In the genomic region with DNA sequence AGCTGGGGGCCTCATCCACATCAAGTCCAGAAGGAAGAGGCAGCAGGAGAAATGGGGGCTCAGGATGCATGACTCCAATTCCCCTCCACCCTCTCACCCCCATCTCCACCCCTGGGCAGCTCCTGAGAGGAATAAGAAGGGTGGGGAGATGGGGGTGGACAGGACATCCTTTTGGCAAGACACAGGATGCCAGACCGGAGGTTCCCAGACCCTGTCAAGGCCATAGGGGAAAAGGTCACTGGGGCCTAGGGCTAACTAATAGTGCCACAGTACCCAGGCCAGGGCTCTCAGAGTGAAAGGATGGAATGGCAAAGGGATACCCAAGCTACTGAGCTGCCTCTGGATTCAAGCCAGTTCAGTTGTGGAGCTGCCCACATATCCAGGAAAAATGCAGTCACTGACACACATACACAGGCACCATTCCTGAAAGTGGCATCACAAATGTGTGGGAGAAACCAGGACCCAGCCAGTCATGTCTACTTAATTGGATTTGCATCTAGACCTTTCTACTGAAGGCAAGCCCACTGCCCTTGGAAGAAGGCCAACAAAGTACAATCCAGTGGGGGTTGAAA, we compare ENCODE assay signal across 14 mouse cellular contexts. TPM values are rescaled to one million over a fixed set of nuclear protein-coding genes. Genes with fewer than 3 reads are reported as not detected.
DNase-seq lines count a peak whose midpoint lies in the region; ATAC-seq and TF ChIP-seq lines count a peak whose summit lies in the region.
"Had no signal": no experiment of that assay in that cellular context is flagged by ENCODE, and none has a peak within 500 bp of the region (broad histone marks: within the 10 kb centered on the region; RNA-seq: fewer than 3 reads in every experiment).

No protein-coding gene starts in this region.

- 59% methylated on average over 1 of the region's 1 CpGs for WGBS in heart, embryonic 13.5 days

- H3K9ac ChIP-seq in heart, embryonic 13.5 days, result peak overlapping the region; percentile 28; the same call in 1 of the 2 replicates

- H3K9me3 ChIP-seq in heart, embryonic 13.5 days, result no peaks in the 10 kb centered on the region
- H3K9me3 ChIP-seq: forebrain, embryonic 10.5 days had no signal

- H3K4me3 ChIP-seq in left cerebral cortex, adult 2 months, result no peak overlapping the region
- no peak overlapping the region for H3K4me3 ChIP-seq in heart, embryonic 13.5 days
- H3K4me3 ChIP-seq: forebrain, embryonic 10.5 days had no signal

- H3K4me1 ChIP-seq in heart, embryonic 13.5 days, result peaks cover 29% of the 10 kb centered on the region

- DNase-seq in adrenal gland, postnatal 14 days, result peak; percentile 46
- no peak for DNase-seq in adrenal gland, adult 8-10 months
- no peak for DNase-seq in left cerebral cortex, adult 2 months (ENCODE audit: extremely low spot score in 1 of 2, low spot score in 2 of 2)
- DNase-seq in left cerebral cortex, adult 9 months (ENCODE audit: low spot score in 2 of 2), result no peak
- peak; percentile 43 to 78 for DNase-seq in kidney, postnatal 25 days
- no peak for DNase-seq in cerebellum, adult 11 months
- no peak for DNase-seq in embryo, embryonic 10.5 days (ENCODE audit: low spot score)
- DNase-seq: gastrocnemius, postnatal 25 days had no signal

- no peak overlapping the region for H3K4me2 ChIP-seq in heart, embryonic 13.5 days

- H3K27ac ChIP-seq in left cerebral cortex, adult 2 months, result peak overlapping the region; percentile 17; the same call in 1 of the 2 replicates
- peak overlapping the region; percentile 84 for H3K27ac ChIP-seq in heart, embryonic 13.5 days (replicated peaks)
- H3K27ac ChIP-seq: forebrain, embryonic 10.5 days; macrophage had no signal

- no peaks in the 10 kb centered on the region for H3K27me3 ChIP-seq in heart, embryonic 13.5 days (replicated peaks)

- no peak for ATAC-seq in heart, embryonic 13.5 days (ENCODE audit: extremely low read depth, insufficient number of reproducible peaks, low FRiP score, low TSS enrichment)

- intact Hi-C loops in left cerebral cortex, adult 2 months (cut with DNase I), result no loop called here

- TF ChIP-seq CTCF in left cerebral cortex, adult 2 months (IDR thresholded peaks at IDR 0.05), result no peak

- no peaks in the 10 kb centered on the region for H3K36me3 ChIP-seq in heart, embryonic 13.5 days
- H3K36me3 ChIP-seq: forebrain, embryonic 10.5 days had no signal

RNA-seq across cellular contexts. Expression of a gene that starts 13.1 kb away (rescaled TPM):
- total RNA-seq in adrenal gland, postnatal 14 days (2021), result 17.8 and 20.0 TPM in 2 replicates
- 10 to 100 TPM; 14.0 to 25.1 (median 17.7) TPM for total RNA-seq in adrenal gland, adult 8-10 months (2022)
- total RNA-seq in left cerebral cortex, adult 2 months (2021), result 10 to 100 TPM; 12.0 to 13.7 TPM
- 10.6 TPM in 2 replicates for polyA plus RNA-seq in heart, embryonic 13.5 days (2015; fragmentation: Nextera tagmentation; extraction: Ambion mirVana)

RNA-seq across cellular contexts. Expression of a gene that starts 20.7 kb away (rescaled TPM):
- not detected in 2 replicates for total RNA-seq in adrenal gland, postnatal 14 days (2021)
- not detected for total RNA-seq in adrenal gland, adult 8-10 months (2022)
- total RNA-seq in left cerebral cortex, adult 2 months (2021), result not detected
- 0.11 and 0.27 TPM in 2 replicates for polyA plus RNA-seq in heart, embryonic 13.5 days (2015; fragmentation: Nextera tagmentation; extraction: Ambion mirVana)
- total RNA-seq: gastrocnemius, postnatal 25 days; left cerebral cortex, postnatal 10 days; monocyte, adult 5-6 weeks had no signal
- polyA plus RNA-seq: forebrain, embryonic 10.5 days; macrophage; small intestine, adult 2 months had no signal

RNA-seq across cellular contexts. Expression of a gene that starts 24.6 kb away (rescaled TPM):
- total RNA-seq in adrenal gland, postnatal 14 days (2021), result 109 and 114 TPM in 2 replicates
- 100 to 1,000 TPM; 117 to 138 (median 127) TPM for total RNA-seq in adrenal gland, adult 8-10 months (2022)
- 10 to 100 TPM; 73.2 to 76.3 TPM for total RNA-seq in left cerebral cortex, adult 2 months (2021)
- polyA plus RNA-seq in heart, embryonic 13.5 days (2015; fragmentation: Nextera tagmentation; extraction: Ambion mirVana), result 109 and 118 TPM in 2 replicates

RNA-seq across cellular contexts. Expression of a gene that starts 47.9 kb away (rescaled TPM):
- total RNA-seq in adrenal gland, postnatal 14 days (2021), result 77.3 and 89.9 TPM in 2 replicates
- 100 to 1,000 TPM; 105 to 115 (median 108) TPM for total RNA-seq in adrenal gland, adult 8-10 months (2022)
- 100 to 1,000 TPM; 288 to 300 TPM for total RNA-seq in left cerebral cortex, adult 2 months (2021)
- 77.4 and 79.8 TPM in 2 replicates for polyA plus RNA-seq in heart, embryonic 13.5 days (2015; fragmentation: Nextera tagmentation; extraction: Ambion mirVana)

Comparison
In these comparisons a context has a peak if more than half of its experiments do, and no peak if none do; other contexts are left out.
1. DNase-seq: peak in adrenal gland, postnatal 14 days (single experiment) and kidney, postnatal 25 days (2 of 2); none in adrenal gland, adult 8-10 months (single experiment), left cerebral cortex, adult 2 months (0 of 2), left cerebral cortex, adult 9 months (0 of 2), cerebellum, adult 11 months (single experiment) and embryo, embryonic 10.5 days (single experiment).